Mouse (Mus musculus) ES-Bruce4 (cell line): ENCODE data around the gene Col20a1. TPM values are rescaled to one million over a fixed set of nuclear protein-coding genes. Genes with fewer than 3 reads are reported as not detected.

Experiments used
- H3K27ac ChIP-seq: 2 replicates; pipeline ENCODE4 v1.5.1; 2012; ENCODE audit warnings: low read length, inconsistent platforms; ENCODE audit not compliant: insufficient read depth
- H3K27me3 ChIP-seq: 2 replicates; pipeline ENCODE4 v1.6.1; 2012; ENCODE audit warnings: mild to moderate bottlenecking, low read length, inconsistent platforms; ENCODE audit not compliant: control insufficient read depth, poor library complexity, insufficient read depth, severe bottlenecking
- H3K36me3 ChIP-seq: 2 replicates; pipeline ENCODE4 v1.6.1; 2012; ENCODE audit warnings: inconsistent platforms, mild to moderate bottlenecking, low read length, moderate library complexity; ENCODE audit not compliant: control insufficient read depth, poor library complexity, insufficient read depth, severe bottlenecking
- H3K4me1 ChIP-seq: one replicate; pipeline ENCODE4 v1.8.1; 2011; ENCODE audit warnings: low read length; ENCODE audit not compliant: control insufficient read depth, insufficient read depth
- H3K4me3 ChIP-seq: 2 replicates; pipeline ENCODE4 v1.5.1; 2011; ENCODE audit warnings: low read depth, mild to moderate bottlenecking, low read length
- H3K9ac ChIP-seq: 2 replicates; pipeline ENCODE4 v1.6.1; 2012; ENCODE audit warnings: low read depth, mild to moderate bottlenecking, inconsistent platforms; ENCODE audit not compliant: poor library complexity, severe bottlenecking
- H3K9me3 ChIP-seq: replicated peaks from 2 replicates; pipeline ENCODE4 v1.6.1; 2012; ENCODE audit warnings: mild to moderate bottlenecking, low read length, inconsistent platforms; ENCODE audit not compliant: control insufficient read depth, poor library complexity, insufficient read depth, severe bottlenecking
- CTCF ChIP-seq: IDR thresholded peaks from one replicate; pipeline ENCODE4 v1.8.1; 2011; ENCODE audit warnings: low read depth, low read length
- EP300 ChIP-seq: IDR thresholded peaks from 2 replicates; pipeline ENCODE4 v1.6.1; 2011; ENCODE audit warnings: low read depth, low read length; ENCODE audit not compliant: insufficient read depth
- POLR2A ChIP-seq: IDR thresholded peaks from one replicate; pipeline ENCODE4 v1.8.1; 2011; ENCODE audit warnings: low read length; ENCODE audit not compliant: insufficient read depth
- polyA plus RNA-seq: library from polyadenylated mRNA; stranded (reverse); fragments of >200 nt; gene quantifications from 2 replicates; pipeline ENCODE4 v1.2.4, GENCODE M21; 2011; ENCODE audit warnings: low read depth; ENCODE audit not compliant: missing spikeins, insufficient read depth, insufficient read length

The Col20a1 gene
- polyA plus RNA-seq, 1 experiment: 0.79 TPM

DNA sequence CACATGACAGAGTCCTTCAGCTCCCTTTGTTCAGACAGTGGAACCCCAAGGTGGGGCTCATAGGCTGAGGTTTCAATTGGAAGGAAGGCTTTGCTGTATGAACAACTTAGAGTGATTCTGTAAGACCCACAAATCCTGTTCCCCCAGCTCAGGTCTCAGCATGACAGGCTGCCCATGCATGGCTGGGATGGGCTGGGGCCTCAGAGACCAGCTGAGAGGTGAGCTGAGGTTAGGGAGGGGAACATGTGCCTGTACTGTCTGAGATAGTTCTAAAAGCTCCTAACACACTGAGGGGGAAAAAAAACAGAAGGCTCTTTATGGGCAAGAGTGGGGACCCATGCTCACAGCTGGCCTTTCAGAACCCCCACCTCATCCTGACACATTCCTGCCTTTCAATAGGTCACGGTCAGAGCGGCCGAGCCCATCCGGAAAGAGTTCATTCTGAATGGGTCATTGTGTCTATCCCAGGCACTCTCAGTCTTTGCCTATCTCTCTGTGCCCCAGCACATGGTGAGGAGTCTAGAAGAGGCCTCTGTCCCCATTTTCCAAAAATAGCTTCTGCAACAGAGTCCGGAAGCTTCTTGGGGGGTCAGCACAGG, 1.2 kb downstream of the Col20a1 start:
- Histone ChIP-seq H3K27ac (no peak overlapping the region), H3K9me3 (no peaks in the 10 kb centered on the region), H3K4me3 (no peak overlapping the region), H3K4me1 (peaks cover 7% of the 10 kb centered on the region), H3K27me3 (no peaks in the 10 kb centered on the region), H3K9ac (no peak overlapping the region), H3K36me3 (no peaks in the 10 kb centered on the region)
- TF ChIP-seq EP300 (no peak), CTCF (no peak), POLR2A (no peak)

DNA sequence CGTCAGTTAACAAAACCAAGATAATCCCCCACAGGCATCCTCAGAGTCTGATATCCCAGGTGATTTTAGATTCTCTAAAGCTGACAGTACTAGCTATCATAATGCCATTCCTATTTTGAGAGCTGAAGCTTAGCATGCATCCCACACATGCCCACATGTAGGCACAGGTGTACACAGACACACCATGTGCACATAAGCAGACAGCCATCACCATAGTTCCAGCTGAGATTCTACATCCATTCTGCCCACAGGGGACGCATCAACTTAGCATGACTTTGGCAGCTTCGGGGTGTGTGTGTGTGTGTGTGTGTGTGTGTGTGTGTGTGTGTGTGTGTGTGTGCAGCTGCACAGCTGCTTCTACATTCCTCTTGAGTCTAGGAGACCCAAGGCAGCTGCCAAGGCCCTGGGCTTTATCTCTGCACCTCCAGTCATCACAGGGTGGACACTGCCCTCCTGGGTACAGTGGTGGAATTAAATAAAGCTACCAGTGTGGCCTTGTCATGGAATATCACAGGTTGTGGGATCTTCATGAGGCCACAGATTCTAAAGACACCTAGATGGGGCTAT, 2.1 kb downstream of the Col20a1 start:
- peaks cover 7% of the 10 kb centered on the region for H3K4me1 ChIP-seq
- H3K36me3 ChIP-seq: no peaks in the 10 kb centered on the region
- no peaks in the 10 kb centered on the region for H3K27me3 ChIP-seq
- no peak overlapping the region for H3K4me3 ChIP-seq
- no peak for TF ChIP-seq CTCF
- TF ChIP-seq EP300: no peak
- no peak for TF ChIP-seq POLR2A
- H3K9ac ChIP-seq: no peak overlapping the region
- no peak overlapping the region for H3K27ac ChIP-seq
- H3K9me3 ChIP-seq: no peaks in the 10 kb centered on the region

DNA sequence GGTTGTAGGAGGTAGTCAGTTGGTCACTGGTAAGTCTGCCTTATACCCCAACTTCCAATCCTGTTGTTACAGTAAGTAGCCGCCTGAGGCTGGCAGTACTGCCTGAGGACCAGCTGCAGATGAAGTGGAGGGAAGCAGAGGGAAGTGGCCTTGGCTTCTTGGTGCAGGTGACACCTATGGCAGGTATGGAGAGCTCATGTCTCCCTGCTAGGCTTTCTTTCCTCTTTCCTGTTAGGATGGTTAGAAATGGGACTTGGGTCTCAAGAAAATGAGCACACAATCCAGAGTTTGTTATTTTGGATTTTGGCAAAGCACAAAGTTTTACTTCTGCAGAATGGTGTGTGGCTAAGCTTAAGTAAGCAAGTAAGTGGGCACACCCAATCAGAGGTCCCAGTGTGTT, 2.6 kb downstream of the Col20a1 start:
- no peaks in the 10 kb centered on the region for H3K9me3 ChIP-seq
- no peak overlapping the region for H3K9ac ChIP-seq
- no peaks in the 10 kb centered on the region for H3K27me3 ChIP-seq
- no peaks in the 10 kb centered on the region for H3K36me3 ChIP-seq
- no peak overlapping the region for H3K4me3 ChIP-seq
- TF ChIP-seq POLR2A: no peak
- H3K4me1 ChIP-seq: peaks cover 7% of the 10 kb centered on the region
- H3K27ac ChIP-seq: no peak overlapping the region

- Histone ChIP-seq H3K27ac (no peak overlapping the region), H3K9me3 (no peaks in the 10 kb centered on the region), H3K4me3 (no peak overlapping the region), H3K27me3 (no peaks in the 10 kb centered on the region), H3K36me3 (no peaks in the 10 kb centered on the region), H3K4me1 (peaks cover 5% of the 10 kb centered on the region), H3K9ac (no peak overlapping the region)
- TF ChIP-seq EP300 (no peak), CTCF (no peak), POLR2A (no peak)
Measured at GRCm38 (mm10) chr2:180990347-180990746, 4.0 kb downstream of the Col20a1 start.

DNA sequence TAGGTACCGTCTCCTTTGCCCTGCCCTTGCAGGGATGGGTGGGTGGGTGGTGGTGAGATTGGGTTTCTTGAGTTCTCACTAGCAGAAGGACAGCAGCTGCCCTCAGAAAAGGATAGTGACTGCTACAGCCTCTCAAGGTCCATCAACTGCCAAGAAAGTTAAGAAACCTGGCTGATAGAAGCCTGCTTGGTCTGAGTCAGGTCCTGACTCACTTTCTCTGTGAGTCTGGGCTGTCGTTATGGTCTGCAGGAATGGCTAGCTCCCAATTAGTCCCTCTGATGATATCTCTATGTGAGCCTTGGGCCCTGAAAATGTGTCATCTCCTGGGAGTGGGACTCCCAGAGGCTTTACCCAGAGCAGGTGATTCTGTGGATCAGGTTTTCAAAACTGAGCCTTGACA, 8.0 kb downstream of the Col20a1 start:
- Histone ChIP-seq H3K9me3 (no peaks in the 10 kb centered on the region), H3K27me3 (no peaks in the 10 kb centered on the region), H3K4me3 (no peak overlapping the region), H3K36me3 (no peaks in the 10 kb centered on the region), H3K27ac (no peak overlapping the region), H3K9ac (no peak overlapping the region), H3K4me1 (no peaks in the 10 kb centered on the region)
- TF ChIP-seq CTCF: no peak
- TF ChIP-seq EP300: no peak
- TF ChIP-seq POLR2A: no peak

- Histone ChIP-seq H3K4me1 (no peaks in the 10 kb centered on the region), H3K9me3 (no peaks in the 10 kb centered on the region), H3K36me3 (no peaks in the 10 kb centered on the region), H3K9ac (no peak overlapping the region), H3K27me3 (no peaks in the 10 kb centered on the region), H3K27ac (no peak overlapping the region), H3K4me3 (no peak overlapping the region)
- TF ChIP-seq POLR2A (no peak), EP300 (no peak), CTCF (no peak)
Measured at GRCm38 (mm10) chr2:180995457-180995856, 9.1 kb downstream of the Col20a1 start.
